ENCODE assay signal across 24 mouse cellular contexts in genomic region chr9:29197046-29197445, GRCm38 (mm10).
DNase-seq lines count a peak whose midpoint lies in the region; ATAC-seq and TF ChIP-seq lines count a peak whose summit lies in the region.
"Had no signal": no experiment of that assay in that cellular context is flagged by ENCODE, and none has a peak within 500 bp of the region (broad histone marks: within the 10 kb centered on the region; RNA-seq: fewer than 3 reads in every experiment).

No protein-coding gene starts in this region.

- no peaks in the 10 kb centered on the region for H3K9me3 ChIP-seq in forebrain, postnatal 0 days (ENCODE audit: low read length)
- no peaks in the 10 kb centered on the region for H3K9me3 ChIP-seq in forebrain, embryonic 12.5 days
- H3K9me3 ChIP-seq: heart, embryonic 12.5 days; limb, embryonic 13.5 days; lung, embryonic 15.5 days; midbrain, embryonic 10.5 days; stomach, embryonic 15.5 days had no signal

- no peak for TF ChIP-seq CTCF in forebrain, postnatal 0 days (IDR thresholded peaks at IDR 0.05; ENCODE audit: low read depth)
- no peak for TF ChIP-seq CTCF in left cerebral cortex, adult 2 months (IDR thresholded peaks at IDR 0.05)

- ATAC-seq in forebrain, postnatal 0 days = no peak; the same call in 1 of the 2 replicates
- no peak for ATAC-seq in forebrain, embryonic 12.5 days (ENCODE audit: low FRiP score)
- ATAC-seq: inflammation-experienced regulatory T-cells, adult 6 months had no signal

- no peak overlapping the region for H3K4me3 ChIP-seq in forebrain, postnatal 0 days (ENCODE audit: low read depth, low read length)
- H3K4me3 ChIP-seq in forebrain, embryonic 12.5 days (replicated peaks) = no peak overlapping the region
- no peak overlapping the region for H3K4me3 ChIP-seq in left cerebral cortex, adult 2 months
- H3K4me3 ChIP-seq: erythroblast, embryonic 14.5 days; heart, adult 2 months; heart, embryonic 12.5 days; limb, embryonic 13.5 days; lung, embryonic 15.5 days; midbrain, embryonic 10.5 days; stomach, embryonic 15.5 days had no signal

- peak; percentile 50 to 57 for DNase-seq in cerebellum, adult 18-20 months
- DNase-seq in cerebellum, adult 9-11 months = no peak
- peak; percentile 37 for DNase-seq in forebrain, postnatal 0 days
- peak; percentile 32 for DNase-seq in left cerebral cortex, postnatal 4 days
- no peak for DNase-seq in left cerebral cortex, adult 2 months (ENCODE audit: extremely low spot score in 1 of 2, low spot score in 2 of 2)
- peak; percentile 20 to 34 for DNase-seq in right cerebral cortex, adult 2 months (ENCODE audit: low spot score in 2 of 2)
- no peak for DNase-seq in right cerebral cortex, postnatal 25 days
- DNase-seq: adrenal gland, adult 8-10 months; cerebellum, adult 11-12 months; heart, adult 2 months; heart, postnatal 4 days; kidney, adult 11 months; kidney, postnatal 25 days had no signal

- no peaks in the 10 kb centered on the region for H3K27me3 ChIP-seq in forebrain, postnatal 0 days (ENCODE audit: insufficient read depth, low read length)
- H3K27me3 ChIP-seq in forebrain, embryonic 12.5 days = no peaks in the 10 kb centered on the region
- H3K27me3 ChIP-seq: CH12.LX; heart, embryonic 12.5 days; lung, embryonic 15.5 days; stomach, embryonic 15.5 days had no signal

- H3K9ac ChIP-seq in forebrain, postnatal 0 days = no peak overlapping the region
- H3K9ac ChIP-seq in forebrain, embryonic 12.5 days = no peak overlapping the region
- H3K9ac ChIP-seq: heart, embryonic 12.5 days; hindbrain, embryonic 14.5 days; limb, embryonic 13.5 days; lung, embryonic 15.5 days; stomach, embryonic 15.5 days had no signal

- no peak overlapping the region for H3K27ac ChIP-seq in forebrain, postnatal 0 days (ENCODE audit: low read depth, low read length)
- no peak overlapping the region for H3K27ac ChIP-seq in forebrain, embryonic 12.5 days
- no peak overlapping the region for H3K27ac ChIP-seq in left cerebral cortex, adult 2 months
- H3K27ac ChIP-seq: heart, adult 2 months; hindbrain, embryonic 14.5 days; limb, embryonic 13.5 days; lung, embryonic 15.5 days; midbrain, embryonic 10.5 days; stomach, embryonic 15.5 days had no signal

- no peak overlapping the region for H3K4me2 ChIP-seq in forebrain, postnatal 0 days (ENCODE audit: low read depth)
- no peak overlapping the region for H3K4me2 ChIP-seq in forebrain, embryonic 12.5 days
- H3K4me2 ChIP-seq: heart, embryonic 12.5 days; hindbrain, embryonic 14.5 days; limb, embryonic 13.5 days; liver, embryonic 11.5 days; lung, embryonic 15.5 days; stomach, embryonic 15.5 days had no signal

- WGBS in forebrain, postnatal 0 days = 39% methylated on average over 3 of the region's 3 CpGs
- 77% methylated on average over 3 of the region's 3 CpGs for WGBS in forebrain, embryonic 12.5 days

- H3K36me3 ChIP-seq in forebrain, postnatal 0 days (ENCODE audit: insufficient read depth) = no peaks in the 10 kb centered on the region
- no peaks in the 10 kb centered on the region for H3K36me3 ChIP-seq in forebrain, embryonic 12.5 days (replicated peaks)
- H3K36me3 ChIP-seq: heart, embryonic 12.5 days; limb, embryonic 13.5 days; lung, embryonic 15.5 days; midbrain, embryonic 10.5 days; stomach, embryonic 15.5 days had no signal

- intact Hi-C loops in left cerebral cortex, postnatal 4 days (cut with DNase I) = no loop called here
- intact Hi-C loops in left cerebral cortex, adult 2 months (cut with DNase I) = no loop called here

- peaks cover 8% of the 10 kb centered on the region; the same call in 1 of the 2 replicates for H3K4me1 ChIP-seq in forebrain, postnatal 0 days (ENCODE audit: insufficient read depth)
- peaks cover 14% of the 10 kb centered on the region; the same call in 1 of the 2 replicates for H3K4me1 ChIP-seq in forebrain, embryonic 12.5 days
- H3K4me1 ChIP-seq: lung, embryonic 15.5 days; midbrain, embryonic 10.5 days; stomach, embryonic 15.5 days had no signal

Comparison
In these comparisons a context has a peak if more than half of its experiments do, and no peak if none do; other contexts are left out.
1. DNase-seq: peak in cerebellum, adult 18-20 months (2 of 2), forebrain, postnatal 0 days (single experiment), left cerebral cortex, postnatal 4 days (single experiment) and right cerebral cortex, adult 2 months (2 of 2); none in cerebellum, adult 9-11 months (single experiment), left cerebral cortex, adult 2 months (0 of 2) and right cerebral cortex, postnatal 25 days (single experiment).